8 mouse cellular contexts compared by ENCODE assay signal in genomic region chr2:152395271-152395920, GRCm38 (mm10). TPM values are rescaled to one million over a fixed set of nuclear protein-coding genes. Genes with fewer than 3 reads are reported as not detected.
A peak's percentile ranks its signal among the peaks of the same experiment; 100 is the strongest.
DNase-seq lines count a peak whose midpoint lies in the region; ATAC-seq and TF ChIP-seq lines count a peak whose summit lies in the region.

No protein-coding gene starts in this region.

- H3K9me3 ChIP-seq in kidney, postnatal 0 days (replicated peaks; ENCODE audit: low read length): no peaks in the 10 kb centered on the region
- no peaks in the 10 kb centered on the region for H3K9me3 ChIP-seq in embryonic facial prominence, embryonic 15.5 days (replicated peaks)
- no peaks in the 10 kb centered on the region for H3K9me3 ChIP-seq in intestine, embryonic 14.5 days (ENCODE audit: control insufficient read depth, low read length)

- WGBS in kidney, postnatal 0 days: 13% methylated on average over 13 of the region's 13 CpGs
- WGBS in embryonic facial prominence, embryonic 15.5 days: 17% methylated on average over 13 of the region's 13 CpGs
- 18% methylated on average over 12 of the region's 13 CpGs for WGBS in intestine, embryonic 14.5 days

- DNase-seq in kidney, postnatal 0 days (ENCODE audit: low spot score): peak; percentile 22
- DNase-seq in kidney, adult 9 months: no peak
- DNase-seq in intestine, embryonic 14.5 days (ENCODE audit: low spot score): no peak
- DNase-seq in neural tube, embryonic 10.5 days (ENCODE audit: extremely low spot score, low spot score): peak; percentile 22
- no peak for DNase-seq in urinary bladder, postnatal 36 days (ENCODE audit: low spot score in 2 of 2)
- no peak for DNase-seq in right cerebral cortex, postnatal 36 days (ENCODE audit: low spot score in 2 of 2)

- H3K9ac ChIP-seq in kidney, postnatal 0 days (ENCODE audit: low read depth, low read length): peak overlapping the region; percentile 96
- peak overlapping the region; percentile 23; the same call in 1 of the 2 replicates for H3K9ac ChIP-seq in embryonic facial prominence, embryonic 15.5 days
- peak overlapping the region; percentile 46 for H3K9ac ChIP-seq in intestine, embryonic 14.5 days (ENCODE audit: low read length)

- H3K4me2 ChIP-seq in kidney, postnatal 0 days (ENCODE audit: low read length): peak overlapping the region; percentile 95
- peak overlapping the region; percentile 93 for H3K4me2 ChIP-seq in embryonic facial prominence, embryonic 15.5 days (replicated peaks)
- H3K4me2 ChIP-seq in intestine, embryonic 14.5 days (ENCODE audit: low read length): peak overlapping the region; percentile 91

- no peak overlapping the region for H3K27ac ChIP-seq in kidney, postnatal 0 days
- peak overlapping the region; percentile 99; the same call in 1 of the 2 replicates for H3K27ac ChIP-seq in embryonic facial prominence, embryonic 15.5 days (replicated peaks)
- peak overlapping the region; percentile 28; the same call in 1 of the 2 replicates for H3K27ac ChIP-seq in intestine, embryonic 14.5 days (ENCODE audit: low read depth)

- no peaks in the 10 kb centered on the region for H3K27me3 ChIP-seq in kidney, postnatal 0 days (ENCODE audit: insufficient read depth, low read length)
- H3K27me3 ChIP-seq in embryonic facial prominence, embryonic 15.5 days: no peaks in the 10 kb centered on the region
- H3K27me3 ChIP-seq in intestine, embryonic 14.5 days (replicated peaks; ENCODE audit: control insufficient read depth, insufficient read depth, low read length): no peaks in the 10 kb centered on the region

- H3K36me3 ChIP-seq in kidney, postnatal 0 days (ENCODE audit: insufficient read depth, low read length): no peaks in the 10 kb centered on the region
- H3K36me3 ChIP-seq in embryonic facial prominence, embryonic 15.5 days: 0 out of 2 replicates have a peak, but pooled peaks cover 4% of the 10 kb centered on the region
- peaks cover 17% of the 10 kb centered on the region; the same call in 1 of the 2 replicates for H3K36me3 ChIP-seq in intestine, embryonic 14.5 days (ENCODE audit: control insufficient read depth, insufficient read depth, low read length)

- TF ChIP-seq CTCF in kidney, postnatal 0 days (IDR thresholded peaks at IDR 0.05; ENCODE audit: low read depth): no peak

- ATAC-seq in kidney, postnatal 0 days (replicated peaks; ENCODE audit: low FRiP score, low read depth): no peak
- ATAC-seq in embryonic facial prominence, embryonic 15.5 days (ENCODE audit: insufficient number of reproducible peaks, low FRiP score, low TSS enrichment, low read depth): no peak
- no peak for ATAC-seq in intestine, embryonic 14.5 days (replicated peaks; ENCODE audit: low FRiP score, low TSS enrichment, low read depth)
- no peak for ATAC-seq in megakaryocyte progenitor cell, adult 5-6 weeks (replicated peaks; ENCODE audit: poor library complexity)

- peak overlapping the region; percentile 90 for H3K4me3 ChIP-seq in kidney, postnatal 0 days (replicated peaks; ENCODE audit: low read depth, low read length)
- H3K4me3 ChIP-seq in embryonic facial prominence, embryonic 15.5 days (replicated peaks): peak overlapping the region; percentile 87
- peak overlapping the region; percentile 82 for H3K4me3 ChIP-seq in intestine, embryonic 14.5 days (ENCODE audit: low read depth, low read length)

- peaks cover 15% of the 10 kb centered on the region; the same call in 1 of the 2 replicates for H3K4me1 ChIP-seq in kidney, postnatal 0 days (replicated peaks; ENCODE audit: insufficient read depth, low read length)
- H3K4me1 ChIP-seq in embryonic facial prominence, embryonic 15.5 days: peaks cover 41% of the 10 kb centered on the region
- peaks cover 27% of the 10 kb centered on the region for H3K4me1 ChIP-seq in intestine, embryonic 14.5 days (replicated peaks; ENCODE audit: control insufficient read depth, insufficient read depth, low read length)

RNA-seq across cellular contexts. Expression of gene Sox12, which starts 2.5 kb away (rescaled TPM):
- polyA plus RNA-seq in kidney, postnatal 0 days (2015; fragmentation: Nextera tagmentation; extraction: Ambion mirVana): 8.2 and 9.2 TPM in 2 replicates
- polyA plus RNA-seq in embryonic facial prominence, embryonic 15.5 days (2015; fragmentation: Nextera tagmentation; extraction: Ambion mirVana): 7.7 and 7.9 TPM in 2 replicates
- 12.1 and 13.2 TPM in 2 replicates for polyA plus RNA-seq in intestine, embryonic 14.5 days (2014; fragmentation: Nextera tagmentation; extraction: Ambion mirVana)
- 6.8 and 9.0 TPM in 2 replicates for total RNA-seq in megakaryocyte progenitor cell, adult 5-6 weeks (2015)
- 1.9 and 2.2 TPM in 2 replicates for total RNA-seq in megakaryocyte progenitor cell, adult 5-6 weeks (2017)

RNA-seq across cellular contexts. Expression of gene Nrsn2, which starts 19.0 kb away (rescaled TPM):
- polyA plus RNA-seq in kidney, postnatal 0 days (2015; fragmentation: Nextera tagmentation; extraction: Ambion mirVana): 0.60 and 0.68 TPM in 2 replicates
- polyA plus RNA-seq in embryonic facial prominence, embryonic 15.5 days (2015; fragmentation: Nextera tagmentation; extraction: Ambion mirVana): 1.0 and 1.3 TPM in 2 replicates
- polyA plus RNA-seq in intestine, embryonic 14.5 days (2014; fragmentation: Nextera tagmentation; extraction: Ambion mirVana): 3.9 and 4.5 TPM in 2 replicates
- total RNA-seq in megakaryocyte progenitor cell, adult 5-6 weeks (2015): not detected in 2 replicates
- not detected in 2 replicates for total RNA-seq in megakaryocyte progenitor cell, adult 5-6 weeks (2017)

RNA-seq across cellular contexts. Expression of gene Zcchc3, which starts 19.4 kb away (rescaled TPM):
- 28.3 and 31.0 TPM in 2 replicates for polyA plus RNA-seq in kidney, postnatal 0 days (2015; fragmentation: Nextera tagmentation; extraction: Ambion mirVana)
- polyA plus RNA-seq in embryonic facial prominence, embryonic 15.5 days (2015; fragmentation: Nextera tagmentation; extraction: Ambion mirVana): 37.5 and 40.1 TPM in 2 replicates
- 38.2 and 39.1 TPM in 2 replicates for polyA plus RNA-seq in intestine, embryonic 14.5 days (2014; fragmentation: Nextera tagmentation; extraction: Ambion mirVana)
- 5.3 and 5.7 TPM in 2 replicates for total RNA-seq in megakaryocyte progenitor cell, adult 5-6 weeks (2015)
- 2.8 and 4.1 TPM in 2 replicates for total RNA-seq in megakaryocyte progenitor cell, adult 5-6 weeks (2017)

RNA-seq across cellular contexts. Expression of gene 6820408C15Rik, which starts 20.0 kb away (rescaled TPM):
- polyA plus RNA-seq in kidney, postnatal 0 days (2015; fragmentation: Nextera tagmentation; extraction: Ambion mirVana): 0.76 and 0.92 TPM in 2 replicates
- polyA plus RNA-seq in embryonic facial prominence, embryonic 15.5 days (2015; fragmentation: Nextera tagmentation; extraction: Ambion mirVana): 9.4 and 15.2 TPM in 2 replicates
- 0.51 and 0.86 TPM in 2 replicates for polyA plus RNA-seq in intestine, embryonic 14.5 days (2014; fragmentation: Nextera tagmentation; extraction: Ambion mirVana)
- not detected in 2 replicates for total RNA-seq in megakaryocyte progenitor cell, adult 5-6 weeks (2015)
- 0.29 TPM in 1 of 2 replicates, not detected in the other for total RNA-seq in megakaryocyte progenitor cell, adult 5-6 weeks (2017)

RNA-seq across cellular contexts. Expression of gene Trib3, which starts 51.6 kb away (rescaled TPM):
- 0.79 and 1.1 TPM in 2 replicates for polyA plus RNA-seq in kidney, postnatal 0 days (2015; fragmentation: Nextera tagmentation; extraction: Ambion mirVana)
- polyA plus RNA-seq in embryonic facial prominence, embryonic 15.5 days (2015; fragmentation: Nextera tagmentation; extraction: Ambion mirVana): 3.9 and 6.5 TPM in 2 replicates
- polyA plus RNA-seq in intestine, embryonic 14.5 days (2014; fragmentation: Nextera tagmentation; extraction: Ambion mirVana): 1.8 and 2.8 TPM in 2 replicates
- total RNA-seq in megakaryocyte progenitor cell, adult 5-6 weeks (2015): not detected in 2 replicates
- not detected in 2 replicates for total RNA-seq in megakaryocyte progenitor cell, adult 5-6 weeks (2017)

Comparison
In these comparisons a context has a peak if more than half of its experiments do, and no peak if none do; other contexts are left out.
1. DNase-seq: peak in kidney, postnatal 0 days (single experiment) and neural tube, embryonic 10.5 days (single experiment); none in kidney, adult 9 months (single experiment), intestine, embryonic 14.5 days (single experiment), urinary bladder, postnatal 36 days (0 of 2) and right cerebral cortex, postnatal 36 days (0 of 2).
2. H3K9ac ChIP-seq: peak in every context shown above with its lines; median percentile 96 in kidney, postnatal 0 days; 46 in intestine, embryonic 14.5 days; 23 in embryonic facial prominence, embryonic 15.5 days.
3. Peak in every context shown above with its lines, with median percentiles within 50 percentile points of each other: H3K4me2 ChIP-seq and H3K4me3 ChIP-seq.